Mouse (Mus musculus) lung, embryonic 16.5 days (tissue): Measurements from ENCODE around the gene Gcdh. TPM values are rescaled to one million over a fixed set of nuclear protein-coding genes. Genes with fewer than 3 reads are reported as not detected.

ENCODE experiments used
- ATAC-seq: fragments of 200-750 bp; cut with Nextera tagmentation; 2 replicates; pipeline ENCODE4 v1.8.0; 2017; ENCODE audit warnings: low read depth, mild to moderate bottlenecking, moderate library complexity
- H3K27ac ChIP-seq: fragments of 300-500 bp; sonication (generic); 2 replicates; pipeline ENCODE4 v1.5.1; 2014; ENCODE audit warnings: mild to moderate bottlenecking, control low read depth, low read length
- H3K27me3 ChIP-seq: fragments of 300-500 bp; sonication (generic); 2 replicates; pipeline ENCODE4 v1.6.1; 2014; ENCODE audit warnings: low read depth, low read length, mixed read lengths; ENCODE audit not compliant: control insufficient read depth, insufficient read depth
- H3K36me3 ChIP-seq: fragments of 300-500 bp; sonication (generic); 2 replicates; pipeline ENCODE4 v1.6.1; 2014; ENCODE audit warnings: low read length; ENCODE audit not compliant: control insufficient read depth, insufficient read depth
- H3K4me1 ChIP-seq: fragments of 300-500 bp; sonication (generic); replicated peaks from 2 replicates; pipeline ENCODE4 v1.6.1; 2014; ENCODE audit warnings: low read length, mixed read lengths; ENCODE audit not compliant: control insufficient read depth, insufficient read depth
- H3K4me2 ChIP-seq: fragments of 300-500 bp; sonication (generic); 2 replicates; pipeline ENCODE4 v1.6.1; 2014; ENCODE audit warnings: low read depth, low read length, control low read depth
- H3K4me3 ChIP-seq: fragments of 300-500 bp; sonication (generic); 2 replicates; pipeline ENCODE4 v1.5.1; 2014; ENCODE audit warnings: mild to moderate bottlenecking, low read length, control low read depth
- H3K9ac ChIP-seq: fragments of 300-500 bp; sonication (generic); 2 replicates; pipeline ENCODE4 v1.6.1; 2014; ENCODE audit warnings: low read length, control low read depth
- H3K9me3 ChIP-seq: fragments of 300-500 bp; sonication (generic); 2 replicates; pipeline ENCODE4 v1.6.1; 2016; ENCODE audit warnings: low read length; ENCODE audit not compliant: control insufficient read depth
- WGBS: fragments of 180-500 bp; shearing (Covaris S2); extraction: QIAGEN DNeasy Blood & Tissue Kit; methylation state at CpG from one replicate; pipeline ENCODE4 v1.1.7; 2014; 5-methylcytosine and 5-hydroxymethylcytosine counted together
- microRNA-seq: library from miRNA; unstranded; fragments of <30 nt; microRNA quantifications from one replicate; pipeline ENCODE4, GENCODE M21; 2016
- polyA plus RNA-seq: library from polyadenylated mRNA; unstranded; fragments of >200 nt; fragmentation: Nextera tagmentation; extraction: Ambion mirVana; gene quantifications from 2 replicates; pipeline ENCODE4 v1.2.1, GENCODE M21; 2015

Gcdh gene
- polyA plus RNA-seq, 1 experiment from 2014 or later: 36.7 TPM

DNA sequence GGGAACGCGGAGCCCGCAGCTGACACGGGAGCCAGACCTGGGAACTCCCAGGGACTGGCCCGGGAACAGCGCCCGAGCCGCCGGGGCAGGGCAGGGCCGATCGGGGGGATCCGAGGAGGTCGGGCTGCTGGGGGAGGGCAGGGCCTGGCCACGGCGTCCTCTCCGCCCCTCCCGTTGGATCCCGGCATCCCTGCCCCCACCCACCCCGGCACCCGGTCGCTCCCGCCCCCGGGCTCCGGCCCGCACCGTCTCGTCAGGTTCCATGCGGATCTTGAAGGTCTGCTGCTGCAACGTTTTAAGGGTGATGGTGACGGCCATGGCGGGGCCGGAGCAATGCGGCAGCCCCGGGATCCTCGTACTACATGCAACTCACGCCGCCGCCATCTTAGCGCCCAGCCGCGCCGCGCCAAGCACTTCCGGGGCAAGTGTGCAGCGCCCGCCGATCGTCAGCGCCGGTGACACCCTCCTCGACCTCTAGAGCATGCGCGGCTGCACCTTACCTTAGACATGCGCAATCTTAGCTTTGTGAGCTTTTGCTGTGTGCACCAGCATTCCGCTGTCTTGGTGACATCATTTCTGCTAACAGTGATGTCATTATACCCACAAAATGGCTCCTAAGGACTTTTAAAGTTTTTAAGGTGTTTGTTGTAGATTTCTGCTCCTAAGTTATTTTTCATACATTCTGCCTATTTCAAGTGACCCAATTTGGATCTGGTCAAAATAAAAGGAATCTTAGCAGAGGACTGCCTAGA is 53.3 kb downstream of the Gcdh start, which contains the start of gene Rad23a:
Rad23a (minus strand) TSS at position 418 of the 752 bp plus-strand sequence.
- Histone ChIP-seq H3K27me3 (no peaks in the 10 kb centered on the region), H3K4me3 (peak within 1 kb of the TSS; percentile 74), H3K9me3 (no peaks in the 10 kb centered on the region), H3K4me1 (peaks cover 35% of the 10 kb centered on the region), H3K4me2 (peak within 1 kb of the TSS; percentile 51), H3K9ac (peak within 1 kb of the TSS; percentile 82), H3K36me3 (peaks cover 60% of the 10 kb centered on the region), H3K27ac (peak within 1 kb of the TSS; percentile 80)
- under 1% methylated on average over 54 of the region's 55 CpGs for WGBS
- peak; percentile 95 for ATAC-seq

DNA sequence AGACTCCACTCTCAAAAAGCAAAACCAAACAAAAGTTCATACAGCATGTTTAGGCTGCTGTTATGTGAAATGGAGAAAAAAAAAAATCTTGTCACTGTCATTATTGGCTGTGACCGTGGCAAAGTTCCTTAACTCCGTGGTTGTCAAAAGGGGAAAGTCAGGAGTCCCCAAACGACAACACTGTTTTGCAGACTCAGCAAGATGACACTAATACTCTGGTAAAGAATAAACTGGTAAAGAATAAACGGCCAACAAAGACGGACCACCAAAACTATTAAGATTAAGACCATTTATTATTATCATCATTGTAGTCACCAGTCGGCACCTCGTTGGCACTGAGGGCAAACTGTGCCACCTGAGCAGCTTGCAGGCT is 53.9 kb downstream of the Gcdh start:
- WGBS: 1% methylated on average over 7 of the region's 7 CpGs
- no peak for ATAC-seq
- H3K4me1 ChIP-seq: peaks cover 34% of the 10 kb centered on the region

DNA sequence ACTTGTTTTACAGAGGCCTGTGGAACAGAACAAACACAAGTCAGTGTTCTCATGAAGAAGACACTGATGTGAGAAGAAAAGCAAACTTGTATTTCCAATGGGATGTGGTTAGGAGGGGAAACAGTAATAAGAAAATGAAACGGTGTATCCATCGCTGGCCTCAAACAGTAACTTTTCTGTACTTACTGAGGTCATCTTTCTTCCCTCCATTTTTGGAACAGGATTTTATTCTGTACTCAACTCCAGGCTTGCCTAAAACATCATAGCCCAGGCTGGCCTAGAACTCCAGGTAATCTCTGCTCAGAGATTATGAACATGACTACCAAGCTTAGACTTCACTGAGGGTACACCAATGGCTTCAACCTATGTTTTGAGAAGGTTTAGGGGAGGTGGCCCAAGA is 54.3 kb downstream of the Gcdh start:
- Histone ChIP-seq H3K36me3 (peaks cover 54% of the 10 kb centered on the region), H3K4me1 (peaks cover 33% of the 10 kb centered on the region), H3K27ac (no peak overlapping the region), H3K9ac (peak overlapping the region; percentile 82), H3K4me2 (peak overlapping the region; percentile 51), H3K27me3 (no peaks in the 10 kb centered on the region), H3K4me3 (peak overlapping the region; percentile 74), H3K9me3 (no peaks in the 10 kb centered on the region)
- 78% methylated on average over 2 of the region's 2 CpGs for WGBS
- no peak for ATAC-seq

More for the DNA sequence above, 53.9 kb downstream of the Gcdh start:
- peak overlapping the region; percentile 80 for H3K27ac ChIP-seq
- peaks cover 57% of the 10 kb centered on the region for H3K36me3 ChIP-seq
- H3K27me3 ChIP-seq: no peaks in the 10 kb centered on the region
- peak overlapping the region; percentile 51 for H3K4me2 ChIP-seq
- peak overlapping the region; percentile 82 for H3K9ac ChIP-seq
- no peaks in the 10 kb centered on the region for H3K9me3 ChIP-seq
- H3K4me3 ChIP-seq: peak overlapping the region; percentile 74

- H3K4me1 ChIP-seq: peaks cover 29% of the 10 kb centered on the region
Observed at GRCm38 (mm10) chr8:84838513-84838912, 55.2 kb downstream of the Gcdh start.

GRCm38 (mm10) chr8:84837912-84838470 is 55.7 kb downstream of the Gcdh start:
- Histone ChIP-seq H3K4me3 (no peak overlapping the region), H3K9me3 (no peaks in the 10 kb centered on the region), H3K4me1 (peaks cover 24% of the 10 kb centered on the region), H3K27me3 (no peaks in the 10 kb centered on the region), H3K27ac (no peak overlapping the region), H3K9ac (no peak overlapping the region), H3K4me2 (no peak overlapping the region), H3K36me3 (peaks cover 44% of the 10 kb centered on the region)
- ATAC-seq: no peak
- 75% methylated on average over 15 of the region's 15 CpGs for WGBS

More at GRCm38 (mm10) chr8:84838513-84838912, 55.2 kb downstream of the Gcdh start:
- H3K36me3 ChIP-seq: peaks cover 50% of the 10 kb centered on the region
- WGBS: 80% methylated on average over 5 of the region's 5 CpGs
- no peak overlapping the region for H3K4me2 ChIP-seq
- no peak overlapping the region for H3K27ac ChIP-seq
- no peak for ATAC-seq
- H3K27me3 ChIP-seq: no peaks in the 10 kb centered on the region
- no peak overlapping the region for H3K9ac ChIP-seq
- H3K9me3 ChIP-seq: no peaks in the 10 kb centered on the region
- H3K4me3 ChIP-seq: no peak overlapping the region

DNA sequence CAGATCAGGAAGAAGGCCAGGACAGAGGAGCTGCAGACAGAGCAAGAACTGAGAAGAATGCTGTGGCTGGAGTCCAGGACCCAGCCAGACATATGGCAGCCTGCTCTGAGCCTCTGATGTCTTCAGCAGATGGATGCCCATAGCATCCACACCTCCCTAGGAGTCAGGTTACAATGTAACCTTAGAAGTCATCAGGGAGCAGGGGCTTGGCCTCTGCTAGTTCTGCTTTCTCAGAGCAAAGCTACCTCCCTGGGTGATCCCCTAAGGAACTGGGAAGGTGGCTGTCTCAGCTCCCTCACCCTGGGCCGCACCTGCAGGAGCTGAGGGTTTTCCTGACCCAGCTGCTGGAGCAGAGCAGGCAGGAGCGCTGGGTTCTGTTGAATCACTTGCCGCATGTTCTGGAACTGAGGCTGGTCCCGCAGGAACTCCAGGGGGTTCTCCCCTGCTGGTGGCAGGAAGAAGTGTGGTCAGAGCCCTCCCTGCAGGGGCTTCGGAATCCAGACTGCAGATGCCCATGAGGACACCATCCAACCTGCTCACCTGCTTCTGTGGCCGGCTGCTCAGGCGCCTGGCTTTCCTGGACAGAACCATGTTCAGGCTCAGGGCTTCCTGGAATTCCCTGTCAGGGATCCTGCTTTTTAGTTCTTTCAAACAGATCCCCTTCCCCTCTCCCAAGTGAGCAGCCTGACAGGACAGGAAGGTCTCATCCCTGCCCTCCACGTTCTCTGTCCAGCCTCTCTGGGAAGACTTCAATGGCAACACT is 56.4 kb downstream of the Gcdh start:
- H3K36me3 ChIP-seq: peaks cover 38% of the 10 kb centered on the region

More for the DNA sequence above, 56.4 kb downstream of the Gcdh start:
- no peak overlapping the region for H3K4me2 ChIP-seq
- peaks cover 24% of the 10 kb centered on the region for H3K4me1 ChIP-seq
- H3K9ac ChIP-seq: no peak overlapping the region
- no peaks in the 10 kb centered on the region for H3K9me3 ChIP-seq
- H3K27me3 ChIP-seq: no peaks in the 10 kb centered on the region
- ATAC-seq: no peak
- no peak overlapping the region for H3K4me3 ChIP-seq
- 46% methylated on average over 8 of the region's 8 CpGs for WGBS
- no peak overlapping the region for H3K27ac ChIP-seq

Small RNA genes within 50 kb of the gene (microRNA-seq; reads per million reads assigned to microRNA genes)
- gene Gm24197: not detected
- 2.8 reads per million, percentile 7 among the genes with 10 or more reads in this experiment for gene Mir7069

Other genes starting within 250 kb of the Gcdh start
- 83.2 and 87.4 TPM in 2 replicates for gene Ier2, start 231.1 kb downstream of the Gcdh start, polyA plus RNA-seq
- gene Trmt1, start 207.6 kb downstream of the Gcdh start, polyA plus RNA-seq: 54.7 and 58.8 TPM in 2 replicates
- gene Nacc1, start 206.1 kb downstream of the Gcdh start, polyA plus RNA-seq: 16.9 and 19.5 TPM in 2 replicates
- 11.4 and 12.5 TPM in 2 replicates for gene Lyl1, start 192.5 kb downstream of the Gcdh start, polyA plus RNA-seq
- 3.1 and 3.7 TPM in 2 replicates for gene G430095P16Rik, start 170.9 kb downstream of the Gcdh start, polyA plus RNA-seq
- gene Nfix, start 93.6 kb downstream of the Gcdh start, polyA plus RNA-seq: 43.9 and 44.6 TPM in 2 replicates
- gene Dand5, start 71.1 kb downstream of the Gcdh start, polyA plus RNA-seq: 6.3 and 6.5 TPM in 2 replicates
- gene Gadd45gip1, start 62.4 kb downstream of the Gcdh start, polyA plus RNA-seq: 38.6 and 43.0 TPM in 2 replicates
- gene Rad23a, start 53.3 kb downstream of the Gcdh start, polyA plus RNA-seq: 110 and 120 TPM in 2 replicates
- gene Calr, start 47.0 kb downstream of the Gcdh start, polyA plus RNA-seq: 980 and 996 TPM in 2 replicates
- gene Farsa, start 36.9 kb downstream of the Gcdh start, polyA plus RNA-seq: 90.1 and 93.3 TPM in 2 replicates
- 58.7 and 59.6 TPM in 2 replicates for gene Syce2, start 21.8 kb downstream of the Gcdh start, polyA plus RNA-seq
- 1.5 and 4.9 TPM in 2 replicates for gene Klf1, start 8.0 kb upstream of the Gcdh start, polyA plus RNA-seq
- 19.9 and 21.1 TPM in 2 replicates for gene Dnase2a, start 14.6 kb upstream of the Gcdh start, polyA plus RNA-seq
- gene Mast1, start 43.4 kb upstream of the Gcdh start, polyA plus RNA-seq: 0.64 and 0.72 TPM in 2 replicates
- 0.23 and 0.29 TPM in 2 replicates for gene Rtbdn, start 53.1 kb upstream of the Gcdh start, polyA plus RNA-seq
- gene Gm49661, start 75.5 kb upstream of the Gcdh start, polyA plus RNA-seq: not detected in 2 replicates
- 644 and 691 TPM in 2 replicates for gene Prdx2, start 75.7 kb upstream of the Gcdh start, polyA plus RNA-seq
- gene Rnaseh2a, start 75.8 kb upstream of the Gcdh start, polyA plus RNA-seq: 114 and 119 TPM in 2 replicates
- gene Junb, start 84.8 kb upstream of the Gcdh start, polyA plus RNA-seq: 13.7 and 15.5 TPM in 2 replicates
- gene Hook2, start 96.7 kb upstream of the Gcdh start, polyA plus RNA-seq: 24.2 and 27.2 TPM in 2 replicates
- not detected in 2 replicates for gene Best2, start 120.6 kb upstream of the Gcdh start, polyA plus RNA-seq
- gene Asna1, start 131.4 kb upstream of the Gcdh start, polyA plus RNA-seq: 121 and 122 TPM in 2 replicates
- gene Trir, start 132.9 kb upstream of the Gcdh start, polyA plus RNA-seq: 92.1 and 101 TPM in 2 replicates
- gene Tnpo2, start 143.0 kb upstream of the Gcdh start, polyA plus RNA-seq: 27.7 and 29.5 TPM in 2 replicates
- 28.2 and 29.9 TPM in 2 replicates for gene Fbxw9, start 166.1 kb upstream of the Gcdh start, polyA plus RNA-seq
- gene Gm5741, start 174.1 kb upstream of the Gcdh start, polyA plus RNA-seq: not detected in 2 replicates
- gene Dhps, start 177.8 kb upstream of the Gcdh start, polyA plus RNA-seq: 51.9 and 53.9 TPM in 2 replicates
- 134 and 137 TPM in 2 replicates for gene Wdr83os, start 186.8 kb upstream of the Gcdh start, polyA plus RNA-seq
- 45.4 and 45.8 TPM in 2 replicates for gene Wdr83, start 187.4 kb upstream of the Gcdh start, polyA plus RNA-seq
- 44.6 and 48.7 TPM in 2 replicates for gene Man2b1, start 189.3 kb upstream of the Gcdh start, polyA plus RNA-seq
- 3.4 and 3.7 TPM in 2 replicates for gene Zfp791, start 229.2 kb upstream of the Gcdh start, polyA plus RNA-seq